Mouse (Mus musculus) layer of hippocampus, adult 11-12 months (tissue): ENCODE data around the gene Cabp2.
"Not testable (repeated sequence)": the region's sequence is repeated elsewhere in the genome, so short reads cannot be mapped to it uniquely, and the experiment has no call there.

Experiments
- DNase-seq: peaks from one replicate; pipeline ENCODE4 v3.0.0; 2022; ENCODE audit warnings: low spot score

Cabp2 gene

GRCm38 (mm10) chr19:4102049-4102448, 20.7 kb downstream of the Cabp2 start:
- no peak for DNase-seq

DNA sequence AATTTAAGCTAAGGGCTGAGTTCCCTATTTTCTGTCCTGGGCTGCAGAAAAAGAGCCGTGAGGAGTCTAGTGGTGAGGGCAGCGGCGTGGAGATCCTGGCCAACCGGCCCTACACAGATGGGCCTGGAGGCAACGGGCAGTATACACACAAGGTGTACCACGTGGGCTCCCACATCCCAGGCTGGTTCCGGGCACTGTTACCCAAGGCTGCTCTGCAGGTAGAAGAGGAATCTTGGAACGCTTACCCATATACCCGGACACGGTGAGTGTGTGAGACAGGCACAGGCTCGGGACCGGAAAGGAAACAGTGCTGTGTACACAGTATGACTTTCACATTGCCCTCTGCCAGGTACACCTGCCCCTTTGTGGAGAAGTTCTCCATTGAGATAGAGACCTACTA, 21.2 kb downstream of the Cabp2 start:
- DNase-seq = no peak

- no peak for DNase-seq
Observed at GRCm38 (mm10) chr19:4103294-4103693, 21.9 kb downstream of the Cabp2 start.

- no peak for DNase-seq
Observed at GRCm38 (mm10) chr19:4103792-4104191, 22.4 kb downstream of the Cabp2 start.

DNA sequence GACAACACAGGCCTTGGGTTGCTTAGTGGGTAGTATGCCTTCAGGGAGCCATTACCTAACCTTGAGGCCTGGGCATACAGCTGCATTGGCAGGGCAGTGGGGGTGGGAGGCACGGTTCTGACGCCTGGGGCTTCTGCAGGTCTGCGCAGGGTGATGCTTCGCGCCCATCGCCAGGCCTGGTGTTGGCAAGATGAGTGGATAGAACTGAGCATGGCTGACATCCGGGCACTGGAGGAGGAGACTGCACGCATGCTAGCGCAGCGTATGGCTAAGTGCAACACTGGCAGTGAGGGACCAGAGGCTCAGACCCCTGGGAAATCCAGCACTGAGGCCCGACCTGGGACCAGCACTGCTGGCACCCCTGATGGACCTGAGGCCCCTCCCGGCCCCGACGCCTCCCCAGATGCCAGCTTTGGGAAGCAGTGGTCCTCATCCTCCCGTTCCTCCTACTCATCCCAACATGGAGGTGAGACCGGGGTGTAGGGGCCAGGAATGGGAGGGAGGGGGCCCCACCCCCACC, 23.4 kb downstream of the Cabp2 start:
- DNase-seq = no peak

GRCm38 (mm10) chr19:4106654-4107053, 25.3 kb downstream of the Cabp2 start:
- no peak for DNase-seq

- DNase-seq = no peak
Observed at GRCm38 (mm10) chr19:4108535-4108934, 27.2 kb downstream of the Cabp2 start.

DNA sequence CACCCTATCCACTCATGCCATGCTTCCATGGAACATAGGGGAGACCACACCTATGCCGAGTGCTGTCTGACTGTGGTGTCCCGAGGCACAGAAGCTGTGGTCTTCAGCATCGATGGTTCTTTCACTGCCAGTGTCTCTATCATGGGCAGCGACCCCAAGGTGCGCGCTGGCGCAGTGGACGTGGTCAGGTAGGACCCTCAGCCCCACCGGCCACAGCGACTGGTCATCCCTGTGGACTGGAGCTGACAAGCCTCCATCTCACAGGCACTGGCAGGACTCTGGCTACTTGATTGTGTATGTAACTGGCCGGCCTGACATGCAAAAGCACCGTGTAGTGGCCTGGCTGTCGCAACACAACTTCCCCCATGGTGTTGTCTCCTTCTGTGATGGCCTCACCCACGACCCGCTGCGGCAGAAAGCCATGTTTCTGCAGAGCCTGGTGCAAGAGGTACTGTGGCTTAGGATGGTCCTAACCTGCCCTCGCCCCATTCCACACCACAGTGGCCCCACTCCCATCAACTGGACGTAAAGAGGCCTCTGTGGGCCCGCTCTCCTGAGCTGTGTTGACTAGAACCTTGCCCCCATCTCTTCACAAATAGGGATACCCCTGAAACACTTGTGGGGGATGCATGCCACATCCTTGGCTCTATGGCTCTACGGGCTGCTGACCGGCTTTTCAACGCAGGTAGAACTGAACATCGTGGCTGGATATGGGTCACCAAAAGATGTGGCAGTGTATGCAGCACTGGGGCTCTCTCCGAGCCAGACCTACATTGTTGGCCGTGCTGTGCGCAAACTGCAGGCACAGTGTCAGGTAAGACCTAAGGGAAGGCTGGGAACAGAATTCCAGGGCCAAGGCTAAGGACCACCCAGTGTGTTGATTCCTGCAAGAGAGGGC, 30.9 kb downstream of the Cabp2 start:
- no peak for DNase-seq

DNA sequence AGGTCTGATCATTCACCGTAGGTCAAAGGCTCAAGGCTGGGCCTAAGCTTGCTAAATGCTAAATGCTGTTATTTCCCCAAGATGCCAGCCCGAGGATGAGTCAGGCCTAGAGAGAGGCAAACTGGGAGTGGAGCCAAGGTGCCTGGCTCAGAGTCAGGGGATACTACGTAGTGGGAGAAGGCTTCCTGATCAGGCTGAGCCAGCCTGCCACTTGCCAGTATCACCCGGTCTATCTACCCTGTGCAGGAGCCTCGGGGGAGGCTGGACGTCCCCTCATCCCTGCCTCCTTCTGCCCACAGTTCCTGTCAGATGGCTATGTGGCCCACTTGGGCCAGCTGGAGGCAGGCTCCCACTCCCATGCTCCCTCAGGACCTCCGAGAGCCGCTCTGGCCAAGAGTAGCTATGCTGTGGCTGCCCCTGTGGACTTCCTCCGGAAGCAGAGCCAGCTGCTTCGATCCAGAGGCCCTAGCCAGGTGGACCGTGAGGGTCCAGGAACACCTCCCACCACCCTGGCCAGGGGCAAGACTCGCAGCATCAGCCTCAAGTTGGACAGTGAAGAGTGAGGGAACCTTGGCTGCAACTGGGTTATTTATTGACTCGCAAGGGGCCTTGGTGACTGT, 31.9 kb downstream of the Cabp2 start:
- DNase-seq = peak; percentile 89

DNA sequence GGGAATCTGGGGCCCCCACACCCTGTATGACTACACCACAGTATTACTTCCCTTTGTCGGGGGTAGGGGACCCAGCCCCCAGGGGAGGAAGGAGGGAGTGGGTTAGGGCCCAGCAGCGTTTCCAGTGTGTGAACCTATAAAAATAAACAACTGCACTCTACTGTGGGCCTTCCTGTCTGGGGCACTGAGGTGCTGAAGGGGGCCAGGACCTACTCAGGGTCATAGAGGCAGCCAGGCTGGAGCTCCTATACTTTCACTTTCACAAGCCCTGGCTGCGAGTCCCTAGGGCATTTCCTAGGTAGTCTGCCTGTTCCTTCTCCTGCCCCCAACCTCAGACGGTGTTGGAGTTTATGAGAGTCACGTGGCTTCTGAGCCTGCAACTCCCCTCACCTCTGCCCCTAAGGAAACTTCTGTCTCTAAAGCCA, 32.4 kb downstream of the Cabp2 start:
- DNase-seq = no peak

- no peak for DNase-seq
Observed at GRCm38 (mm10) chr19:4114551-4114950, 33.2 kb downstream of the Cabp2 start.

DNA sequence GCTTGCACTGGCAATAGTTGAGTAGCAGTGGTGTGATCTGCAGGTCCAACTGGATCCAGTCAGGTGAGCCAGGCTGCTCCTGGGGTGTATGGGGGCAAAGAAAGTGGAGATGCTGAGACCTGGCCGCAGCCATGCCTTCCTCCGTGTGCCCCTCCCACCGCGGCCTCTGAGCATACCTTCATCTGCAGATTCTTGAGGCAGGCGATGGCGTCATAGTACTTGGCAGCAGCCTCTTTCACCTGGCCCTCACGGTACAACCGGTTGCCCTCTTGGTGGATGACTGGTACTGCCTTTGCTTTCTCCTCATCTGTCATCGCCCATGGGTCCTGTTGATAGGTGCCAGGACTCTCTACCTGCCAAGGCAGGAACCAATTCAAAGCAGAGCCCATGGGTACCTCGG, 33.8 kb downstream of the Cabp2 start:
- DNase-seq = no peak

DNA sequence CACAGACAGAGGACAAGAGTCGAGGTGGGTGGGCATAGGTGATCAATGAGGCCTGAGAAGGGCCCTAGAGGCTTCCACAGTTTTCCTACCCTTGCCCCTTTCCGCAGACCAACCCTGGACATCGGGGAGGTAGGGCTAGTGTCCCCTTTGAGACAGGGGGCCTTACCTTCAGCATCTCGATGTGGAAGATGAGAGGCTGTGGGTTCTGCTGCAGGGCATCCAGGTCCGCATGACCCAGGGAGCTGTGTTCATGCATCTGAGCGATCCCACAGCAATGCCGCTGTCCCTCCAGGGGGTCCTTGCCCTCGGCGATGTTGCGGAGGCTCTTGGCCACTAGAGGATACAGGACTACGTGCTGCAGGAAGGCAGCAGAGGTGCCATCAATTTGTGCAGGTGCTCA, 34.4 kb downstream of the Cabp2 start:
- no peak for DNase-seq

GRCm38 (mm10) chr19:4117006-4117405, 35.6 kb downstream of the Cabp2 start:
- no peak for DNase-seq

GRCm38 (mm10) chr19:4118350-4118749, 37.0 kb downstream of the Cabp2 start:
- DNase-seq = no peak

DNA sequence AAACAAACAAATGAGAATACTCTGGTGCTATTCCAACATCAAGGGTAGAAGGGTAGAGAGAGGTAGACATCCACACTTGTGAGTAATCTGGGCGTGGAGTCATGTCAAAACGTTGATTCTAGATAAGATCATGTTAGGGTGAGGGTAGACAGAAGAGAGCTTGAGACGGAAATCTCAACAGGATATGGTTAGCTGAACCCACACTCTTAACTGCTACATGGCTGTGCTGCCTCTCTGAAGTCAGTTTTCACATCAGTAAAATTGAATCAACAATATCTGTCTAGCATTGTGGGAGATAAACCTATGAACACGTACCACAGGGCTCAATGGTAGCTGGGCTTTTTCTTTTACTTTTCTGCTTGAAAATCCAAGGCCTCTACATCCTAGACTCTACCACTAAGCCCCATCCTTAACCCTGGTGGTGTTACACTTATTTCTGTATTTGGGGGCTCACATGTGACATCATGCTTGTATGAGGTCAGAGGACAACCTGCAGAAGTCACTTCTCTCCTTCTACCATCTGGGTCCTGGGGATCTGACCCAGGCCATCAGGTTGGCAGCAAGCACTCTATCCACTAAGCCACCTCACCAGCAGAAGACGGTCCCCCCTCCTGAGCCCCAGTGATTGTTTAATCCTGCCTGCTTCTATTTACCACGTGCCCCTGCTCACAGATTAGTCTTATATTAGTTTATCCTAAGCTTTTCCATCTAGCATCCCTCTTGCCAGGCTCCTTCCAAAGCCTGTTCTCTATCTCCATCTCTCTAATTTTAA, 38.5 kb downstream of the Cabp2 start:
- DNase-seq = no peak

GRCm38 (mm10) chr19:4120496-4120895, 39.1 kb downstream of the Cabp2 start:
- DNase-seq = no peak

DNA sequence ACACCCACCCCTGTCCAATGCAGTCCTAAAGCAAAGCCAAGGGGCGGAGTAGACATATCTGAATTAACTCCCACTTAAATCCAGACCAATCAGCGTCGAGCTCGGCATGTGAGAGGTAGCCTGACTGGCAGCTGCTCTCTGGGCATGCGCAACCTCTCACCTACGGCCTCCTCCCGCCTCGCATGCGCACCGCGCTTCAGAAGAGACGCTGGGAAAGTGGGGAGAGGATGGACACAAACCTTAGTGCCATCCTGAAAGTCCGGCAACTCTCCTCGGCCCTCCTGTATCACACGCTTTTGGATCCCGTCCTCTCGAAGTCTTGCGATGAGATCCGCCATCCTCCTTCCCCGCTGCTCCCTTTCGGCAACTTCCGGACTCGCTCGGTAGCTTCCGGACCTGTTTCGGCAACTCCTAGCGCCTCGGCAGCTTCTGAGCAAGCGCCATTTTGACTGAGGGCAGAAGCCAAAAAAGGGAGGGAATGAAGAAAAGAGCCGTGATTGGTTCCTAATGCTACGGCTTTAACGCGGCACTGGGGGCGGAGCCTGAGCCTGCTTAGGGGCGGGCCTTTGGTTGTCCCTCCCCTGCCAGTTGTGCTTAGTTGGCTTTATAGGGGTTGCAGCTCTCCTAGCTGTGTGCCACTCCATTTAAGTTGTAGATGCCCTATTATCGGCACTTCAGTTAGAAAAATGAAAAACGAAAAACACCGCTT, 39.9 kb downstream of the Cabp2 start:
- peak; percentile 98 for DNase-seq

DNA sequence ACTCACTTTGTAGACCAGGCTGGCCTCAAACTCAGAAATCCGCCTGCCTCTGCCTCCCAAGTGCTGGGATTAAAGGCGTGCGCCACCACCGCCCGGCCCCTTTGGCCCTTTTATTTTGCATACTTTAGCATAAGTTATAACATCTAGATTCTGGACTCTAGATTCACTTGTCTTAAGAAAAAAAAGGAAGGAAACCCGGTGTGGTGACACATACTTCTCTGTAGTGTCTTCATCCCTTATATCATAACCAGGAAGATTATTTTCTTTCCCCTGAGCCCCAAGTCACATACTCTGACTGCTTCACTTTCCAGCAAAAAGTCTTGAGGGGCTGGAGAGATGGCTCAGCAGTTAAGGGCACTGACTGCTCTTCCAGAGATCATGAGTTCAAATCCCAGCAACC, 40.5 kb downstream of the Cabp2 start:
- DNase-seq = not testable (repeated sequence)

- no peak for DNase-seq
Observed at GRCm38 (mm10) chr19:4122411-4123370, 41.3 kb downstream of the Cabp2 start.

- DNase-seq = no peak
Observed at GRCm38 (mm10) chr19:4124432-4124831, 43.1 kb downstream of the Cabp2 start.
